Mouse (Mus musculus): Measurements from ENCODE around the gene Ano6. TPM values are rescaled to one million over a fixed set of nuclear protein-coding genes. Genes with fewer than 3 reads are reported as not detected.

Ano6 gene
- total and polyA plus RNA-seq, 3 experiments, result 14.9 to 27.0 (median 18.4) TPM

GRCm38 (mm10) chr15:95807908-95808307 is 17.3 kb downstream of the Ano6 start:
- no peak overlapping the region for H3K9ac ChIP-seq (ENCODE audit: insufficient read depth, low read depth)
- no peak overlapping the region for H3K4me3 ChIP-seq (replicated peaks in 1 of 3; ENCODE audit: low read depth in 2 of 3, low read length in 2 of 3, poor library complexity in 1 of 3)
- H3K27ac ChIP-seq (ENCODE audit: insufficient read depth, low read depth), result no peak overlapping the region
- H3K4me1 ChIP-seq (ENCODE audit: control insufficient read depth in 1 of 2, insufficient read depth in 2 of 2), result peaks cover 17 to 38% of the 10 kb centered on the region in 2 experiments
- dilution Hi-C loops (cut with MboI; ENCODE audit: extremely low pct_ligation_motif_present, extremely low pct_unique_long_range_greater_than_20kb, low sequenced_read_pairs), result no loop called here
- no peak overlapping the region for H3K4me2 ChIP-seq (ENCODE audit: insufficient read depth, low read depth, poor library complexity, severe bottlenecking)
- no peak for DNase-seq (ENCODE audit: extremely low read depth)
- peaks cover 7 to 47% of the 10 kb centered on the region in 2 experiments for H3K36me3 ChIP-seq (replicated peaks in 1 of 2; ENCODE audit: control insufficient read depth in 1 of 2, insufficient read depth in 1 of 2, low read length in 1 of 2)
- H3K9me3 ChIP-seq (replicated peaks; ENCODE audit: low read length), result peaks cover 7% of the 10 kb centered on the region
- TF ChIP-seq RAD21 (IDR thresholded peaks at IDR 0.05; ENCODE audit: low read depth, low read length) (no peak), ELF1 (IDR thresholded peaks at IDR 0.05; ENCODE audit: low read depth, low read length) (no peak), CTCF (conservative IDR thresholded peaks at IDR 0.05 in 1 of 2, IDR thresholded peaks at IDR 0.05 in 1 of 2; ENCODE audit: low read depth in 2 of 2, low read length in 2 of 2) (no peak), MAX (IDR thresholded peaks at IDR 0.05; ENCODE audit: low read length) (no peak), ETS1 (conservative IDR thresholded peaks at IDR 0.05; ENCODE audit: low read depth, low read length) (no peak), SMC3 (IDR thresholded peaks at IDR 0.05; ENCODE audit: low read depth, low read length) (no peak), UBTF (IDR thresholded peaks at IDR 0.05; ENCODE audit: low read depth, low read length) (no peak), NRF1 (IDR thresholded peaks at IDR 0.05; ENCODE audit: low read depth, low read length) (no peak), IRF4 (IDR thresholded peaks at IDR 0.05; ENCODE audit: low read depth, low read length) (no peak), USF1 (IDR thresholded peaks at IDR 0.05; ENCODE audit: low read depth, low read length) (no peak)
- peaks cover 14% of the 10 kb centered on the region for H3K79me2 ChIP-seq (replicated peaks; ENCODE audit: control insufficient read depth, extremely low read depth, insufficient read depth, poor library complexity, severe bottlenecking)
- in situ Hi-C loops (cut with MboI; ENCODE audit: low pct_ligation_motif_present, low pct_unique_long_range_greater_than_20kb, low sequenced_read_pairs), result no loop called here
- H3K27me3 ChIP-seq (replicated peaks), result no peaks in the 10 kb centered on the region

- H3K4me2 ChIP-seq (ENCODE audit: insufficient read depth, low read depth, poor library complexity, severe bottlenecking), result no peak overlapping the region
- H3K9ac ChIP-seq (ENCODE audit: insufficient read depth, low read depth), result no peak overlapping the region
- TF ChIP-seq UBTF (IDR thresholded peaks at IDR 0.05; ENCODE audit: low read depth, low read length), result no peak
- no peak for TF ChIP-seq MAX (IDR thresholded peaks at IDR 0.05; ENCODE audit: low read length)
- TF ChIP-seq JUN (IDR thresholded peaks at IDR 0.05; ENCODE audit: insufficient read depth, low read depth, low read length), result no peak
- no peak for TF ChIP-seq ZKSCAN1 (IDR thresholded peaks at IDR 0.05; ENCODE audit: borderline replicate concordance, low read depth, low read length)
- no peak for TF ChIP-seq USF2 (conservative IDR thresholded peaks at IDR 0.05; ENCODE audit: low read depth, low read length)
- no peak for TF ChIP-seq SIN3A (IDR thresholded peaks at IDR 0.05; ENCODE audit: low read length)
- no peak for TF ChIP-seq TCF12 (IDR thresholded peaks at IDR 0.05; ENCODE audit: low read depth, low read length)
- H3K4me3 ChIP-seq (replicated peaks in 1 of 3; ENCODE audit: low read depth in 2 of 3, low read length in 2 of 3, poor library complexity in 1 of 3), result no peak overlapping the region
- H3K9me3 ChIP-seq (replicated peaks; ENCODE audit: low read length), result peaks cover 11% of the 10 kb centered on the region
- peaks cover 9 to 51% of the 10 kb centered on the region in 2 experiments for H3K36me3 ChIP-seq (replicated peaks in 1 of 2; ENCODE audit: control insufficient read depth in 1 of 2, insufficient read depth in 1 of 2, low read length in 1 of 2)
- no peak for DNase-seq (ENCODE audit: extremely low read depth)
- no peaks in the 10 kb centered on the region for H3K27me3 ChIP-seq (replicated peaks)
- peaks cover under 1 to 19% of the 10 kb centered on the region in 2 experiments; a peak in 3 of 4 replicates for H3K4me1 ChIP-seq (ENCODE audit: control insufficient read depth in 1 of 2, insufficient read depth in 2 of 2)
- dilution Hi-C loops (cut with MboI; ENCODE audit: extremely low pct_ligation_motif_present, extremely low pct_unique_long_range_greater_than_20kb, low sequenced_read_pairs), result no loop called here
- H3K79me2 ChIP-seq (replicated peaks; ENCODE audit: control insufficient read depth, extremely low read depth, insufficient read depth, poor library complexity, severe bottlenecking), result peaks cover 6% of the 10 kb centered on the region; the same call in 1 of the 2 replicates
- no peak overlapping the region for H3K27ac ChIP-seq (ENCODE audit: insufficient read depth, low read depth)
- in situ Hi-C loops (cut with MboI; ENCODE audit: low pct_ligation_motif_present, low pct_unique_long_range_greater_than_20kb, low sequenced_read_pairs), result no loop called here
Observed at GRCm38 (mm10) chr15:95810357-95810761, 19.7 kb downstream of the Ano6 start.

Measured in CH12.LX (cell line).